Mouse (Mus musculus): ENCODE data around the gene Chst3.
"Not testable (repeated sequence)": the region's sequence is repeated elsewhere in the genome, so short reads cannot be mapped to it uniquely, and the experiment has no call there.

The Chst3 gene

DNA sequence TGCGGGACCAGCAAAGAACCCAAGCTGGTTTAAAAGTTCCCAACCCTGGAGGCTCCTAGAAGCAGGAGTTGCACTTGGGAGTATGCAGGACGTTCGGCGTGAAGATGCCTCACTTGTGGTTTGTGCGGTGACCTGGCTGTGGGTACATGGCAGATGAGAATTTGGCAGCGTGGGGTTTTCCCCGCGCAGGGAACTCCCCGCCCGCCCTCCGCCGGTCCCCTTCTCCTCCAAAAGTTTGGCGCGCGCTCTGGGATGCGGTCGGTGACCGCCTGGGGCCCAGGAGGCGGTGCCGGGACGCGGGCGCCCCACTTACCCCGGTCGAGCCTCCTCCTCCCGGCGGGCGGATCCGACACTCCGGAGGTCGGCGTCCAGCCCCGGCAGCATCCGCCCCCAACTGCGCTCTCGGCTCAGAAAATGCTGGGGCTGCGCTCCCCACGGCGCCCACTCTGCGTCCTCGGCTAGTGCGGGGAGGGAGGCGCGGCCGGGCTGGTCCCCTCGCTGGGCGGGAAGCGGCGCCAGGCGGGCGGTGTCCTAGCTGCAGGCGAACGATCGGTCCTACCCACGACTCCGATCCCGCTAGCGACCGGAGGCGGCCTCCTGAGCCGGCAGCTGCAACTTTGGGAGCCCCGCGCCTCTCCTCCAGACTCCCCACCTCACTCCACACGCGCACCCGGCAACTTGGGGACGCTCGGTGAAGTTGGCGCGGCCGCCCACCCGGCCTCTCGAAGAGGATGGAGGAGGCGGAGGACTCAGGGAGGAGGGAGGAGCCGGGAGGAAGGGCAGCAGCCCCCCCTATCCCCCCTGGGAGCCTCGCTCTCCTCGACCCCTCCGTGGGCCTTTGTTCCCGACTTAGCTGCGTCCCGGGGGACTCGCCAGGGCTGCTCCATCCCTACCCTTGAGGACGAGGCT lies at the start of gene Chst3:
Gene Chst3 (minus strand): TSS at position 670 of the 909 bp plus-strand sequence.
- no peak for DNase-seq (ENCODE audit: extremely low read depth, low read depth, low spot score)

DNA sequence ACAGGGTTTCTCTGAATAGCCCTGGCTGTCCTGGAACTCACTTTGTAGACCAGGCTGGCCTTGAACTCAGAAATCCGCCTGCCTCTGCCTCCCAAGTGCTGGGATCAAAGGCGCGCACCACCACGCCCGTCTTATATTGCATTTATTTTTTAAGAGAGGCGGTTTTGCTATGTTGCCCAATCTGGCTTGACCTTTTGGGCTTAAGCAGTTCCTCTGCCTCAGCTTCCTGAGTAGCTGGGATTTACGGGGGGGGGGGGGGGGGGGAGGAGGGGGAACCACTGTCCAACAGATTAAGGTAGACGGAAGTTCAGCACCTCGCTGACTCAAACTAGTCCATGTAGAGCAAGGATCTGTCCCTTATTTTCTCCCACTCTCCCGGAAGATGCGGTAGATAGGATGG lies 49.7 kb upstream of the Chst3 start:
- no peak for DNase-seq (ENCODE audit: extremely low read depth, low read depth, low spot score)

DNA sequence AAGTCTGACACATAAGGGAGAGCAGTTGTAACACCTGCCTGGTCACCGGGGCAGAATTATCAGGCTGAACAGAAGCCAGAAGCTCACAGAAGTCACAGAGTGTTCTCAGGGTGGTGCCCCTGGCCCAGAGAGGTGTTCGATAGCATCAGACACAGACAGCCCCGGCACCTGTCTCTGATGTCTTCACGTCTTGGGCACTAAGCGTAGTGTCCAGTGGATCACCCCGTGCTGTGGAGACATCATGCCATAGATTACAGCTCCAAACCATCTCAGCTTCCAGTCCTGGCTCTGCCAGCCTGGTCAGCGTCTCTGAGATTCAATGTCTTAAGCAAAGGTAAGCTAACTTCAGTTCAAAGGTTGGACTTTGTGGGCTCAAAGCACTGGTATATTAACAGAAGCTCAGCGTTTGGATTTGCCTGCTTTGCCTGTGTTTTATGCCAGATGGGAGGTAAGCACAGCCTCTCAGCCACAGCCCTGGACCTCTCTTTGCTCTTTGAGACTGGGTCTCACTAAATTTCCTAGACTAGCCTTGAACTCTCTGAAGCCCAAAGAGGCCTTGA lies 47.9 kb upstream of the Chst3 start:
- no peak for DNase-seq (ENCODE audit: extremely low read depth, low read depth, low spot score)

- no peak for DNase-seq (ENCODE audit: extremely low read depth, low read depth, low spot score)
These were observed 46.2 kb upstream of the Chst3 start for GRCm38 (mm10) chr10:60265252-60265651.

- no peak for DNase-seq (ENCODE audit: extremely low read depth, low read depth, low spot score)
These were observed 44.3 kb upstream of the Chst3 start for GRCm38 (mm10) chr10:60263351-60263750.

DNA sequence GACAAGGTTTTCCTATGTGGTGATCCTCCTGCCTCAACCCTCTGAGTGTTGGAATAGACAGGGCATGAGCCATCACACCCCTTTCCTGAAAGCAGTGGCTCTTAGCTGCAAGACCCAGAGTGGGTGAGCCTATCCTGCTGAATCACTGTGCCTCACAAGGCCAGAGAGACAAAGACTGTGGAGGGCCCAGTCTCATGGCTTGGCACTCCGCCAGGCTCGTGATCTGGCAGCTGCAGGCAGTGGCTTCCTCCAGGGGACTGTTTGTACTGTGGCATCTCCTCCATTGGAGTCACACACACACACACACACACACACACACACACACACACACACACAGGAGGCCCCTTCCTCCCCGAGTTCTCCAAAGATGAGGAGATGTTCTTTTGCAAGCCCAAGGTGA lies 43.3 kb upstream of the Chst3 start:
- no peak for DNase-seq (ENCODE audit: extremely low read depth, low read depth, low spot score)

DNA sequence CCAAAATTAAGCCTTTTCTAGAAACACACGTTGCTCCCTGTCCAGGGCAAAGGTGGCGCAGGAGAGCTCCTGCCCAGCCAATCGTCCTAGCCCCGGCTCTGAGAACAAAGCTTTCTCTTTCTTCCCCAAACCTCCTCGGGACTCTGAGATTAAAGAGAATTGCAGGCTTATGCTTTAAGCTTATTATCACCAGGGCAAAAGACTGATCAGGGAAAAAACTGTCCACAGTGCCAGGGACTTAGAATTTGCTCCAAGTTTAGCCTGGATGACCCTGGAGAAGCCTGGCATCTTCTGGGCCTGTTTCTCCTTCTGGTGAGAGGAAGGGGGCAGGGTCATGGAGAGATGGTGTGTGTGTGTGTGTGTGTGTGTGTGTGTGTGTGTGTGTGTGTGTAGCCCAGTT lies 42.5 kb upstream of the Chst3 start:
- no peak for DNase-seq (ENCODE audit: extremely low read depth, low read depth, low spot score)

DNA sequence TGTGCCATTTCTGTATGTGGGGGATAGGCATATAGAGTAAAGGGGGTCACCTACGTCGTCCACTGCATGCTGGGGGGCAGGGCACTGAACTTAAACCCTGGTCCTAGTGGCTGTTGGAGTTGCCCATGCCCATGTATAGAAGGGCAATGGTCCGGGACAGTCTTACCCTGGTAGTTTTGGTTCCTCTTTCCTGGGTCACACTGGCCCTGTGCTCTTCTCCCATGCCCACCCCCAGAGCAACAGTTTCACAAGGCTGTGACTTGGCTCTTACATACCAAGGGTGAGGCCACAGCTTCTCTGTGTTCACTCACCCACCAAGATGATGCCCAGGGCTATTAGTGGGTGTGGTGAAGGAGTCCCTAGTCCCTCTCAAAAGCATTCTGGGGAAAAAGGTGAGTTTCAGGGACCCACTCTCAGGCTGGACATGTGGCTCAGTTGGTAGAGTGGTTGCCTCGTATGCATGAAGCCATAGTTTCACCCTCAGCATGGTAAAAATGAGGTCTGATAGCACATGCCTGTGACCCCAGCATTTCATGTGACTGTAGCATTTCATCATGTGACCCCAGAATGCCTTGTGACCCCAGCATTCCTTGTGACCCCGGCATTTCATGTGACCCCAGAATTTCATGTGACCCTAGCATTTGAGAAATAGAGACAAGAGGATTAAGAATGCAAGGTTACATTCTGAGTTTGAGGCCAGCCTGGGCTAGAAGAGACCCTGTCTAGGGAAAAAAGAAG lies 41.7 kb upstream of the Chst3 start:
- no peak for DNase-seq (ENCODE audit: extremely low read depth, low read depth, low spot score)

GRCm38 (mm10) chr10:60257261-60257825 lies 38.3 kb upstream of the Chst3 start:
- no peak for DNase-seq (ENCODE audit: extremely low read depth, low read depth, low spot score)

GRCm38 (mm10) chr10:60256088-60256487 lies 37.0 kb upstream of the Chst3 start:
- no peak for DNase-seq (ENCODE audit: extremely low read depth, low read depth, low spot score)

- peak; percentile 77 for DNase-seq (ENCODE audit: extremely low read depth, low read depth, low spot score)
These were observed 33.5 kb upstream of the Chst3 start for GRCm38 (mm10) chr10:60252606-60253005.

DNA sequence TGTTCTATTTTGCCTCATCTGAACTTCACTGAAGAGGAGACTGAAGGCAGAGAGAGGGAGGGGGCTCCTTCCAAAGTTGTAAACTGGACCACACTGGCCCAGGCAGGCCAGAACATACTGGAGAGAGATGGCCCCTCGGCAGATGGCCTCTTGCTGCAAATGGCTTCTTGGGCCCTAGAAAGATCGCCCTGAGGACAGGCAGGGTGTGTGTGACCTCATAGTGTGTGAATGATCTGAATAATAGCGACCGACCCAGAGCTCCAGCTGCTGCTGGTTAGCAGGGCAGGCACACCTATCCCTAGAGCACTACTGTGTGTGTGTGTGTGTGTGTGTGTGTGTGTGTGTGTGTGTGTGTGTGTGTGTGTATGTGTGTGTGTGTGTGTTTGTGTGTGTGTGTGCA lies 33.1 kb upstream of the Chst3 start:
- no peak for DNase-seq (ENCODE audit: extremely low read depth, low read depth, low spot score)

DNA sequence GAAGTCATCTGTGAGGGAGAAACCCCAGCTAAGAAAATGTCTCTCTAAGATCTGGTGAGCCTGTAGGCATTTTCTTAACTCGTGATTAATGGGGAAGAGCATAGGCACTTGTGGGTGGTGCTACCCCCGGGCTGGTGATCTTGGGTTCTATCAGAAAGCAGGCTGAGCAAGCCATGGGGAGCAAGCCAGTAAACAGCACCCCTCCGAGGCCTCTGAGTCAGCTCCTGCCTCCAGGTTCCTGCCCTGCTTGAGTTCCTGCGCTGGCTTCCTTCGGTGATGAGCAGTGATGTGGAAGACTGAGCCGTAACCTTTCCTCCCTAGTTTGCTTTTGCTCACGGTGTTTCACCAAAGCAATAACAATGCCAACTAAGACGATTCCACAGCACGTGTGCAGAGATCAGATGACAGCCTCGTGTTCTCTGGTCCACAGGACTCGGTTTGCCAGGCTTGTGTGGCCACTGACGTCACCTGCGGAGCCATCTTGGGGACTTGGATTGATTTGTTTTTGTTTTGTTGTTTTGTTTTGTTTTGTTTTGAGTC lies 31.4 kb upstream of the Chst3 start:
- no peak for DNase-seq (ENCODE audit: extremely low read depth, low read depth, low spot score)

DNA sequence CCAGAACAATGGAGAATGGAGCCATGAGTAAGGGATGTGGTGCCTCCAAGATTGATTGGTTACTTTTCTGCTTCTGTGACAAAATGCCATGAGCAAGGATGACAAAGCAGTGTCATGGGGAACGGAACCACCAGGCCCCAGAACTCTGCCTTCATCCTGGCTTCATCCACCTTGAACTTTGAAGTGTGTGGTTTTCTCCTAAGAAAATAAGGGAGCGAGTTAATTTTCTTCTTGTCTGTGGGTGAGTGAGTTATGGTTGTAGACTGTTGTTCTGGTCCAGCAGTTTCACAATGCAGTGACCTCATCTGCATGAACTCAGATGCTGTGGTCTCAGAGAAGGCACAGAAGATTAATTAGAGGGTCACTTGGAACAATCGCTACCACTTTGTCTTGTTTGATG lies 29.3 kb upstream of the Chst3 start:
- DNase-seq (ENCODE audit: extremely low read depth, low read depth, low spot score), result not testable (repeated sequence)

- DNase-seq (ENCODE audit: extremely low read depth, low read depth, low spot score), result no peak
These were observed 27.5 kb upstream of the Chst3 start for GRCm38 (mm10) chr10:60246519-60246918.

GRCm38 (mm10) chr10:60245635-60246034 lies 26.6 kb upstream of the Chst3 start:
- DNase-seq (ENCODE audit: extremely low read depth, low read depth, low spot score), result no peak

- DNase-seq (ENCODE audit: extremely low read depth, low read depth, low spot score), result no peak
These were observed 26.0 kb upstream of the Chst3 start for GRCm38 (mm10) chr10:60245041-60245440.

DNA sequence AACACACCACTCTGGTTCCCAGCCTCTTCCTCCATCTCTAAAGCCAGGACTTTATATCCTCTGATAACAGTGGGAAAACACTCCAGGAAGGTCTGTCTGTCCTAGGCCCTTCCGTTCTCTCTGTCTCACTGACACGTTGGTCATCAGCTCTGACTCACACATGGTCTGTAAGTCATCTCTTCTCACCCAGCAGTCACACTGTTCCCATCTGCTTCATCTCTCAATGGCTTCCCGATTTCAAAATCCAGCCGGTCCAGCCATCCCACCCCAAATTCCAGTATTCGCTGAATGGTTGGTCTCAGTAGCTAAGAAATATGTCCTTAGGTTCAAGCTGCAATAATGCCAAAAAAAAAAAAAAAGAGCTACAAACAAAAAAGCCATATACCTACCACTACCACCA lies 24.9 kb upstream of the Chst3 start:
- DNase-seq (ENCODE audit: extremely low read depth, low read depth, low spot score), result no peak

GRCm38 (mm10) chr10:60240416-60240815 lies 21.4 kb upstream of the Chst3 start:
- DNase-seq (ENCODE audit: extremely low read depth, low read depth, low spot score), result no peak

DNA sequence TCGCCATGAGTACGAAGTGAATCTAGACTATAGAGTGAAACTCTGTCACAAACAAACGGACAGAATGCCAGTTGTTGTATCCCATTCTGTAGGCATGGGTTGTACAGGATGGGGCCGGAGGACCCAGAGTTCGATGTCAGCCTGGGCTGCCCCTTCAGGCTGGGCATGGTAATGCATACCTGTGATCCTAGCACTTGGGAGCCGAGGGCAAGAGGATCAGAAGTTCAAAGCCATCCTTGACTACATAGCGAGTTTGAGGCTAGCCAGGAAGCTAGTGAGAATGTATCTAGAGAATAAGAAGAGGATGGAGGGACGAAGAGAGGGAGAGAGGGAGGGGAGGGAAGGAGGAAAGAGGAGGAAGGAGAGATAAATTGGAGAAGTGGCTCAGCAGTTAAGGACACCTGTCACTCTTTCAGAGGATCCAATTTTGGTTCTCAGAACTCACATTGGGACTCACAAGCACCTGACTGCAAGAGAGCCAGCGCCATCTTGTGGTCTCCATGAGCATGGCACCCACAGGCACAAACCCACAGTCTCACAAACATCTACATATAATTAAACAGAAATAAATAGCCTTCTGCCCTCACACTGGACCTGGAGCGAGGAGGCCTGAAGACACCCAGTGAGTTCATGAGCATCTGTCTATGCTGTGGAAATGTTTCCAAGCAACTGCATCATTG lies 18.6 kb upstream of the Chst3 start:
- DNase-seq (ENCODE audit: extremely low read depth, low read depth, low spot score), result no peak

- not testable (repeated sequence) for DNase-seq (ENCODE audit: extremely low read depth, low read depth, low spot score)
These were observed 16.8 kb upstream of the Chst3 start for GRCm38 (mm10) chr10:60235876-60236275.
